Mouse (Mus musculus): ENCODE results near the gene Lrch1. TPM values are rescaled to one million over a fixed set of nuclear protein-coding genes. Genes with fewer than 3 reads are reported as not detected.

Lrch1 gene
- polyA plus RNA-seq (2015; fragmentation: Nextera tagmentation; extraction: Ambion mirVana), result 25.1 and 25.5 TPM in 2 replicates

GRCm38 (mm10) chr14:74947376-74948013, at the start of gene Lrch1:
Gene Lrch1, minus strand, starts transcription at chr14:74947876.
- DNase-seq (ENCODE audit: low spot score), result peak; percentile 89

- no peak for DNase-seq (ENCODE audit: low spot score)
These were observed 49.4 kb upstream of the Lrch1 start for GRCm38 (mm10) chr14:74997041-74997440.

- DNase-seq (ENCODE audit: low spot score), result no peak
These were observed 48.9 kb upstream of the Lrch1 start for GRCm38 (mm10) chr14:74996556-74996955.

- DNase-seq (ENCODE audit: low spot score), result peak; percentile 82
These were observed 42.8 kb upstream of the Lrch1 start for GRCm38 (mm10) chr14:74990504-74990903.

GRCm38 (mm10) chr14:74989909-74990308, 42.2 kb upstream of the Lrch1 start:
- DNase-seq (ENCODE audit: low spot score), result no peak

- no peak for DNase-seq (ENCODE audit: low spot score)
These were observed 41.6 kb upstream of the Lrch1 start for GRCm38 (mm10) chr14:74989322-74989721.

- no peak for DNase-seq (ENCODE audit: low spot score)
These were observed 38.9 kb upstream of the Lrch1 start for GRCm38 (mm10) chr14:74986527-74986926.

GRCm38 (mm10) chr14:74985658-74986057, 38.0 kb upstream of the Lrch1 start:
- no peak for DNase-seq (ENCODE audit: low spot score)

GRCm38 (mm10) chr14:74984817-74985391, 37.2 kb upstream of the Lrch1 start:
- peak; percentile 24 for DNase-seq (ENCODE audit: low spot score)

- DNase-seq (ENCODE audit: low spot score), result no peak
These were observed 35.4 kb upstream of the Lrch1 start for GRCm38 (mm10) chr14:74983079-74983478.

GRCm38 (mm10) chr14:74981016-74981415, 33.3 kb upstream of the Lrch1 start:
- no peak for DNase-seq (ENCODE audit: low spot score)

- DNase-seq (ENCODE audit: low spot score), result peak; percentile 10
These were observed 29.3 kb upstream of the Lrch1 start for GRCm38 (mm10) chr14:74976972-74977371.

GRCm38 (mm10) chr14:74974136-74974651, 26.5 kb upstream of the Lrch1 start:
- no peak for DNase-seq (ENCODE audit: low spot score)

- DNase-seq (ENCODE audit: low spot score), result no peak
These were observed 25.0 kb upstream of the Lrch1 start for GRCm38 (mm10) chr14:74972687-74973086.

GRCm38 (mm10) chr14:74972216-74972615, 24.5 kb upstream of the Lrch1 start:
- DNase-seq (ENCODE audit: low spot score), result no peak

GRCm38 (mm10) chr14:74963402-74963764, 15.7 kb upstream of the Lrch1 start:
- no peak for DNase-seq (ENCODE audit: low spot score)

- DNase-seq (ENCODE audit: low spot score), result no peak
These were observed 15.2 kb upstream of the Lrch1 start for GRCm38 (mm10) chr14:74962713-74963401.

GRCm38 (mm10) chr14:74960568-74960967, 12.9 kb upstream of the Lrch1 start:
- DNase-seq (ENCODE audit: low spot score), result no peak

GRCm38 (mm10) chr14:74956702-74957101, 9.0 kb upstream of the Lrch1 start:
- no peak for DNase-seq (ENCODE audit: low spot score)

- no peak for DNase-seq (ENCODE audit: low spot score)
These were observed 8.6 kb upstream of the Lrch1 start for GRCm38 (mm10) chr14:74956234-74956633.

- peak; percentile 79 for DNase-seq (ENCODE audit: low spot score)
These were observed 957 bp upstream of the Lrch1 start for GRCm38 (mm10) chr14:74948426-74949240.

- no peak for DNase-seq (ENCODE audit: low spot score)
These were observed 329 bp upstream of the Lrch1 start for GRCm38 (mm10) chr14:74948014-74948396.

Measured in thymus, postnatal 0 days (tissue).